19 mouse cellular contexts compared by ENCODE assay signal in the genomic region with DNA sequence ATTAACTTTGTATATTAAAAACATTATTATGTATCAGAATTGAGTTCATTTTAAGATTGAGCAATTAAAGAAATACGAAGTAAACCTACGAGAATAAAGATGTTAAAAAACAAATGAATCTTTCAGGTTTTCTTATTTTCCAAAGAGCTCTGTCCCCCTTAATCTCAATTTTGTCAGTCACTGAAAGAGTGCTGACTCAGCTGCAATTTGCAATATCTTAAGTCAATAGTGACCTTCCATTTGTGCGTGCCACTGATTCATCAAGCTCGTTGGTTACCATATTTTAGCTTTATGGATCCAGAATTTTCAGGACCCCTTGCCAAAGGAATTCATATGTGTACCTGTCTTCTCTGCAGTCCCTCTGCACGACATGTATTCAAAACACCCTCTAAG.
DNase-seq lines count a peak whose midpoint lies in the region; TF ChIP-seq lines count a peak whose summit lies in the region.
"Had no signal": no experiment of that assay in that cellular context is flagged by ENCODE, and none has a peak within 500 bp of the region (broad histone marks: within the 10 kb centered on the region; RNA-seq: fewer than 3 reads in every experiment).

No protein-coding gene starts in this region.

- H3K9me3 ChIP-seq in CH12.LX (replicated peaks; ENCODE audit: low read length) (no peaks in the 10 kb centered on the region), ES-E14 (ENCODE audit: control insufficient read depth, insufficient read depth, low read depth, low read length) (no peaks in the 10 kb centered on the region)
- H3K9me3 ChIP-seq: G1E had no signal

- no peak for TF ChIP-seq EP300 in CH12.LX (IDR thresholded peaks at IDR 0.05; ENCODE audit: low read length)
- TF ChIP-seq EP300 in heart, adult 2 months (IDR thresholded peaks at IDR 0.05; ENCODE audit: insufficient read depth, low read depth, low read length), result no peak

- no peak for TF ChIP-seq POLR2A in CH12.LX (IDR thresholded peaks at IDR 0.05; ENCODE audit: low read depth, low read length)
- TF ChIP-seq POLR2A in embryonic fibroblast, embryonic 13.5 days (IDR thresholded peaks at IDR 0.05; ENCODE audit: low read depth, low read length), result no peak
- no peak for TF ChIP-seq POLR2A in heart, adult 2 months (IDR thresholded peaks at IDR 0.05; ENCODE audit: insufficient read depth, low read depth, low read length)

- intact Hi-C loops in gastrocnemius, adult 2 months (cut with DNase I), result no loop called here
- intact Hi-C loops in heart, adult 2 months (cut with DNase I), result no loop called here

- no peaks in the 10 kb centered on the region for H3K36me3 ChIP-seq in CH12.LX (replicated peaks in 1 of 2; ENCODE audit: control insufficient read depth in 1 of 2, insufficient read depth in 1 of 2, low read length in 1 of 2)
- H3K36me3 ChIP-seq in ES-E14 (ENCODE audit: control insufficient read depth, insufficient read depth, low read length, poor library complexity, severe bottlenecking), result no peaks in the 10 kb centered on the region
- no peaks in the 10 kb centered on the region for H3K36me3 ChIP-seq in heart, adult 2 months (ENCODE audit: control insufficient read depth, insufficient read depth, low read length)
- H3K36me3 ChIP-seq: G1E had no signal

- H3K4me1 ChIP-seq in CH12.LX (ENCODE audit: control insufficient read depth in 1 of 2, insufficient read depth in 2 of 2) (peaks cover 0 to 18% of the 10 kb centered on the region in 2 experiments; a peak in 2 of 4 replicates), ES-E14 (ENCODE audit: control insufficient read depth in 2 of 2, insufficient read depth in 2 of 2, low read length in 2 of 2, poor library complexity in 1 of 2) (no peaks in the 10 kb centered on the region)
- peaks cover 7% of the 10 kb centered on the region for H3K4me1 ChIP-seq in embryonic fibroblast, embryonic 13.5 days (ENCODE audit: control insufficient read depth, insufficient read depth, low read length)
- no peaks in the 10 kb centered on the region for H3K4me1 ChIP-seq in heart, adult 2 months (ENCODE audit: control insufficient read depth, insufficient read depth, low read length)

- H3K9ac ChIP-seq in CH12.LX (ENCODE audit: insufficient read depth, low read depth), result no peak overlapping the region
- H3K9ac ChIP-seq in ES-E14 (ENCODE audit: insufficient read depth, low read depth, low read length, poor library complexity, severe bottlenecking), result no peak overlapping the region
- no peak overlapping the region for H3K9ac ChIP-seq in heart, adult 2 months (ENCODE audit: low read depth, low read length)

- H3K27me3 ChIP-seq in CH12.LX (replicated peaks), result no peaks in the 10 kb centered on the region
- no peaks in the 10 kb centered on the region for H3K27me3 ChIP-seq in heart, adult 2 months (ENCODE audit: control insufficient read depth, insufficient read depth, low read length)
- H3K27me3 ChIP-seq: Patski had no signal

- no peak overlapping the region for H3K4me2 ChIP-seq in CH12.LX (ENCODE audit: insufficient read depth, low read depth, poor library complexity, severe bottlenecking)

- no peak for TF ChIP-seq CTCF in CH12.LX (conservative IDR thresholded peaks at IDR 0.05 in 1 of 2, IDR thresholded peaks at IDR 0.05 in 1 of 2; ENCODE audit: low read depth in 2 of 2, low read length in 2 of 2)
- TF ChIP-seq CTCF in embryonic fibroblast, embryonic 13.5 days (IDR thresholded peaks at IDR 0.05; ENCODE audit: borderline replicate concordance, insufficient read depth, low read length), result no peak
- TF ChIP-seq CTCF in gastrocnemius, adult 2 months (IDR thresholded peaks at IDR 0.05), result no peak
- TF ChIP-seq CTCF in heart, adult 2 months (IDR thresholded peaks at IDR 0.05), result no peak

- no peak overlapping the region for H3K27ac ChIP-seq in CH12.LX (ENCODE audit: insufficient read depth, low read depth)
- H3K27ac ChIP-seq in ES-E14 (ENCODE audit: insufficient read depth, low read depth, low read length, poor library complexity, severe bottlenecking), result no peak overlapping the region
- peak overlapping the region; percentile 91 for H3K27ac ChIP-seq in embryonic fibroblast, embryonic 13.5 days (ENCODE audit: insufficient read depth, low read length)
- no peak overlapping the region for H3K27ac ChIP-seq in gastrocnemius, adult 2 months
- H3K27ac ChIP-seq in heart, adult 2 months, result no peak overlapping the region

- in situ Hi-C loops in CH12.LX (cut with MboI; ENCODE audit: low pct_ligation_motif_present, low pct_unique_long_range_greater_than_20kb, low sequenced_read_pairs) (no loop called here), ES-E14 (cut with MboI; ENCODE audit: low sequenced_read_pairs in 2 of 2, unreplicated experiment in 2 of 2) (no loop called here)

- dilution Hi-C loops in CH12.LX (cut with MboI; ENCODE audit: extremely low pct_ligation_motif_present, extremely low pct_unique_long_range_greater_than_20kb, low sequenced_read_pairs), result no loop called here

- no peaks in the 10 kb centered on the region for H3K79me2 ChIP-seq in CH12.LX (replicated peaks; ENCODE audit: control insufficient read depth, extremely low read depth, insufficient read depth, poor library complexity, severe bottlenecking)
- H3K79me2 ChIP-seq in heart, adult 2 months (replicated peaks; ENCODE audit: control insufficient read depth, insufficient read depth, low read length), result no peaks in the 10 kb centered on the region

- 90% methylated on average over 5 of the region's 5 CpGs for WGBS in heart, adult 2 months

- no peak for TF ChIP-seq RAD21 in CH12.LX (IDR thresholded peaks at IDR 0.05; ENCODE audit: low read depth, low read length)

- H3K4me3 ChIP-seq in CH12.LX (replicated peaks in 1 of 3; ENCODE audit: low read depth in 2 of 3, low read length in 2 of 3, poor library complexity in 1 of 3) (no peak overlapping the region), ES-E14 (ENCODE audit: insufficient read depth in 1 of 2, low read depth in 1 of 2, low read length in 2 of 2, poor library complexity in 1 of 2, severe bottlenecking in 1 of 2) (no peak overlapping the region)
- no peak overlapping the region for H3K4me3 ChIP-seq in embryonic fibroblast, embryonic 13.5 days (ENCODE audit: insufficient read depth, low read length)
- no peak overlapping the region for H3K4me3 ChIP-seq in gastrocnemius, adult 2 months
- H3K4me3 ChIP-seq in heart, adult 2 months, result no peak overlapping the region

- DNase-seq in CH12.LX (ENCODE audit: extremely low read depth), result no peak
- DNase-seq in ES-E14 (ENCODE audit: low read depth, low spot score), result no peak
- no peak for DNase-seq in cerebellum, adult 11-12 months
- no peak for DNase-seq in gastrocnemius, adult 2 months
- no peak for DNase-seq in heart, adult 2 months
- DNase-seq: adrenal gland, adult 2 months; adrenal gland, adult 8-10 months; adrenal gland, postnatal 10 days; adrenal gland, postnatal 14 days; adrenal gland, postnatal 25 days; adrenal gland, postnatal 36 days; B cell, adult 2 months; cerebellum, adult 11 months; cerebellum, adult 18-20 months; cerebellum, adult 8-10 months; cerebellum, adult 9-10 months had no signal

TF ChIP-seq in CH12.LX, 34 proteins besides CTCF, POLR2A, EP300 and RAD21:
- TF ChIP-seq NELFE (IDR thresholded peaks at IDR 0.05; ENCODE audit: low read depth, low read length) (no peak), MAFK (IDR thresholded peaks at IDR 0.05; ENCODE audit: insufficient replicate concordance, low read length) (peak; percentile 91)

TF ChIP-seq in ES-E14, 5 proteins besides CTCF, POLR2A, EP300 and RAD21:
- TF ChIP-seq CHD2 (IDR thresholded peaks at IDR 0.05; ENCODE audit: low read depth, low read length) (no peak), MAFK (IDR thresholded peaks at IDR 0.05; ENCODE audit: insufficient read depth, low read depth, low read length) (peak; percentile 83)
